Mouse (Mus musculus) testis, adult 2 months (tissue): ENCODE data around the gene Ptpre.

Experiments
- CTCF ChIP-seq: fragments of 200-500 bp; IDR thresholded peaks from 2 replicates; pipeline ENCODE4 v1.5.1; 2012; ENCODE audit warnings: low read depth, mild to moderate bottlenecking, inconsistent platforms, low read length, moderate library complexity; ENCODE audit not compliant: control insufficient read depth, insufficient read depth, insufficient replicate concordance
- POLR2A ChIP-seq: fragments of 200-500 bp; IDR thresholded peaks from 2 replicates; pipeline ENCODE4 v1.6.1; 2012; ENCODE audit warnings: low read depth, mild to moderate bottlenecking, inconsistent platforms, low read length, moderate library complexity; ENCODE audit not compliant: control insufficient read depth

DNA sequence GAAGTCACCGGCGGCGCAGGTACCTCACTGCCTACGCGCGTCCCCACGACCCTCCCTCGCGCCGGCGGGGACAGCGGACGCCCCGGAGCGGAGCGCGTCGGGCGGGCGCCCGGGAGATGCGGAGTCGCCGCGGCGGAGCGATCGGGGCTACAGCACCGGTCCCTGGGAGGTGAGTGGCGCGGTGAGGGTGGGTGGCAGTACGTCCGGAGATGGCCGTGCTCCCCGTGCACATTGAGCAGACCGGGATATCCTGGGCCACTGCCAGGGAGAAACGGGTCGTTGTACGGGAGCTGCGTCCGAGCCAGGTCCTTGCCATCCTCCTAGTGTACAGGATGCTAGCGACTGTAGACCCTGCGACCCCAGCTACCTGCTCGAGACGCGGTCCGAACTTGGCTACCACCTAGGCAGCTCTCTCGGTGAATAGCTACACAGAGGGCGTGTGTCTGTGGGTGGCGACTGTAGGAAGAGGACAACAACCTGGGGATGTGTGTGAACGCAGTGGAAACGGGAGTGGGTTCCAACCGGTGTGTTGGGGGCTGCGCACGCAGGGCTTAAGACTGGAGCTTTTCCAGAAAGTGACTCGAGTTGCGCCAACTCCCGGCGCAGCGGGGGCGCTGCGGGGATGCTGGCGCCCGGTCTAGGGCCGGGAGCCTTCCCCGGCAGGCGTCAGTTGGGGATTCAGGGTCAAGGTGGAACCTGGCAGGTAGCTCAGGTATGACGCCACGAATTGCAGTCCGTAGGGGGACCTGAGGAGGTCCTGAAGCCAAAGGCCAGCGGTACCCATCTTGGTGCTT, 864 bp downstream of the Ptpre start:
- TF ChIP-seq CTCF (no peak), POLR2A (no peak)
